Mouse (Mus musculus) heart, embryonic 11.5 days (tissue): ENCODE results near the gene Nabp2. TPM values are rescaled to one million over a fixed set of nuclear protein-coding genes. Genes with fewer than 3 reads are reported as not detected.

ENCODE experiments used
- microRNA-seq: library from miRNA; unstranded; fragments of <30 nt; microRNA quantifications from one replicate; pipeline ENCODE4, GENCODE M21; 2016; ENCODE audit warnings: borderline number of aligned reads
- polyA plus RNA-seq: library from polyadenylated mRNA; unstranded; fragments of >200 nt; fragmentation: Nextera tagmentation; extraction: Ambion mirVana; gene quantifications from 2 replicates; pipeline ENCODE4 v1.2.1, GENCODE M21; 2014

Gene Nabp2
- polyA plus RNA-seq, 1 experiment from 2014 or later, result 70.8 TPM

Small RNA genes within 50 kb of the gene (microRNA-seq; reads per million reads assigned to microRNA genes)
- not detected for gene Gm25361
- not detected for gene Gm26308
- 0.75 reads per million, percentile 6 among the genes with 10 or more reads in this experiment for gene Mir6914
- gene Mir6915, result 1.0 reads per million, percentile 13 among the genes with 10 or more reads in this experiment
- gene Mir8105, result 0.81 reads per million, percentile 9 among the genes with 10 or more reads in this experiment

Other genes starting within 250 kb of the Nabp2 start
- 36.1 and 38.5 TPM in 2 replicates for gene Rbms2, start 231.2 kb downstream of the Nabp2 start, polyA plus RNA-seq
- 0.89 and 1.3 TPM in 2 replicates for gene Gls2, start 217.0 kb downstream of the Nabp2 start, polyA plus RNA-seq
- 40.4 and 41.4 TPM in 2 replicates for gene Spryd4, start 199.7 kb downstream of the Nabp2 start, polyA plus RNA-seq
- gene Mip, start 185.7 kb downstream of the Nabp2 start, polyA plus RNA-seq, result not detected in 2 replicates
- gene Timeless, start 179.4 kb downstream of the Nabp2 start, polyA plus RNA-seq, result 33.1 and 34.2 TPM in 2 replicates
- 0.24 TPM in 1 of 2 replicates, not detected in the other for gene Apon, start 157.4 kb downstream of the Nabp2 start, polyA plus RNA-seq
- gene Apof, start 142.8 kb downstream of the Nabp2 start, polyA plus RNA-seq, result 0.49 TPM in 1 of 2 replicates, not detected in the other
- gene Stat2, start 140.9 kb downstream of the Nabp2 start, polyA plus RNA-seq, result 8.6 and 11.0 TPM in 2 replicates
- 0.86 and 0.89 TPM in 2 replicates for gene Il23a, start 112.7 kb downstream of the Nabp2 start, polyA plus RNA-seq
- 25.9 and 27.7 TPM in 2 replicates for gene Pan2, start 108.2 kb downstream of the Nabp2 start, polyA plus RNA-seq
- 206 and 224 TPM in 2 replicates for gene Cnpy2, start 89.0 kb downstream of the Nabp2 start, polyA plus RNA-seq
- gene Cs, start 73.8 kb downstream of the Nabp2 start, polyA plus RNA-seq, result 424 and 466 TPM in 2 replicates
- gene Coq10a, start 42.5 kb downstream of the Nabp2 start, polyA plus RNA-seq, result 12.6 and 14.0 TPM in 2 replicates
- 9.3 and 11.7 TPM in 2 replicates for gene Ankrd52, start 34.4 kb downstream of the Nabp2 start, polyA plus RNA-seq
- 0.52 TPM in 1 of 2 replicates, not detected in the other for gene Slc39a5, start 10.3 kb downstream of the Nabp2 start, polyA plus RNA-seq
- gene Rnf41, start 165 bp upstream of the Nabp2 start, polyA plus RNA-seq, result 24.5 and 24.8 TPM in 2 replicates
- 70.8 and 82.8 TPM in 2 replicates for gene Smarcc2, start 47.8 kb upstream of the Nabp2 start, polyA plus RNA-seq
- gene Myl6, start 82.7 kb upstream of the Nabp2 start, polyA plus RNA-seq, result 1,242 and 1,345 TPM in 2 replicates
- gene Myl6b, start 87.2 kb upstream of the Nabp2 start, polyA plus RNA-seq, result 3.3 and 5.4 TPM in 2 replicates
- gene Esyt1, start 114.4 kb upstream of the Nabp2 start, polyA plus RNA-seq, result 14.5 and 18.7 TPM in 2 replicates
- 7.7 and 8.0 TPM in 2 replicates for gene Zc3h10, start 136.3 kb upstream of the Nabp2 start, polyA plus RNA-seq
- 2,515 and 2,664 TPM in 2 replicates for gene Rpl41, start 137.8 kb upstream of the Nabp2 start, polyA plus RNA-seq
- 162 and 163 TPM in 2 replicates for gene Pa2g4, start 154.5 kb upstream of the Nabp2 start, polyA plus RNA-seq
- 5.8 and 9.1 TPM in 2 replicates for gene Erbb3, start 178.2 kb upstream of the Nabp2 start, polyA plus RNA-seq
- gene Rps26, start 215.3 kb upstream of the Nabp2 start, polyA plus RNA-seq, result 551 and 604 TPM in 2 replicates
- gene Ikzf4, start 234.5 kb upstream of the Nabp2 start, polyA plus RNA-seq, result 1.9 and 2.3 TPM in 2 replicates